Comparison of ENCODE assay signal across 24 mouse cellular contexts in the genomic region with DNA sequence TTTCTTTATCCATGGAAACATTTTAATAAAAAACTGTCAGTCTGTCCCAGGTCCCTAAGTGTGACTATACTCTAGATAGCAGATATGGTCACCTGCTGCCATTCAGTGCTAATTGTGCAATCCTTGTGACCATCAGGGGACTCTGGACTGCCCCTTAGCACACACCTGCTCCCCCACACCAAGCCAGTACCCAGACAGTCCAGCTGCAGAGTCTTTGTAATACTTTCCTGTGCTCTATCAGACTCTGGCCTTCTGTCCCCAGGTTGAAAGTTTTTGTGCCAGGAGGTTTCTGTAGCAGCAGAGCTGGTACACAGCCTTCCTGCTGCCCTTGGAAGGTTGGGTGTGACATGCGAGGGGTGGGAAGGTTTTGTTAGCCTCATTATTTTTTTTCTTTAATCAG.
DNase-seq lines count a peak whose midpoint lies in the region; ATAC-seq and TF ChIP-seq lines count a peak whose summit lies in the region.
"Had no signal": no experiment of that assay in that cellular context is flagged by ENCODE, and none has a peak within 500 bp of the region (broad histone marks: within the 10 kb centered on the region; RNA-seq: fewer than 3 reads in every experiment).

No protein-coding gene starts in this region.

- H3K9me3 ChIP-seq in lung, postnatal 0 days (ENCODE audit: low read length), result no peaks in the 10 kb centered on the region
- no peaks in the 10 kb centered on the region for H3K9me3 ChIP-seq in liver, embryonic 15.5 days (replicated peaks)
- H3K9me3 ChIP-seq in stomach, postnatal 0 days (ENCODE audit: control insufficient read depth, low read length), result no peaks in the 10 kb centered on the region
- H3K9me3 ChIP-seq: embryonic facial prominence, embryonic 13.5 days; heart, embryonic 13.5 days; limb, embryonic 13.5 days; lung, embryonic 15.5 days; neural tube, embryonic 13.5 days had no signal

- H3K27ac ChIP-seq in heart, adult 2 months, result peak overlapping the region; percentile 31; the same call in 1 of the 2 replicates
- H3K27ac ChIP-seq in lung, postnatal 0 days (ENCODE audit: low read length), result no peak overlapping the region; the same call in 1 of the 2 replicates
- H3K27ac ChIP-seq in liver, embryonic 15.5 days (replicated peaks), result no peak overlapping the region
- no peak overlapping the region for H3K27ac ChIP-seq in stomach, postnatal 0 days (replicated peaks)
- H3K27ac ChIP-seq: embryonic facial prominence, embryonic 13.5 days; heart, embryonic 13.5 days; hindbrain, embryonic 14.5 days; limb, embryonic 13.5 days; lung, embryonic 15.5 days; macrophage; neural tube, embryonic 13.5 days had no signal

- H3K4me3 ChIP-seq in heart, adult 2 months, result no peak overlapping the region
- H3K4me3 ChIP-seq in lung, postnatal 0 days (ENCODE audit: low read depth, low read length), result no peak overlapping the region
- H3K4me3 ChIP-seq in liver, embryonic 15.5 days (replicated peaks), result no peak overlapping the region
- no peak overlapping the region for H3K4me3 ChIP-seq in stomach, postnatal 0 days (ENCODE audit: low read depth, low read length)
- H3K4me3 ChIP-seq: embryonic facial prominence, embryonic 13.5 days; heart, embryonic 13.5 days; limb, embryonic 13.5 days; lung, embryonic 15.5 days; myocyte; neural tube, embryonic 13.5 days had no signal

- no peak for TF ChIP-seq POLR2A in heart, adult 2 months (IDR thresholded peaks at IDR 0.05; ENCODE audit: insufficient read depth, low read depth, low read length)

- ATAC-seq in lung, postnatal 0 days, result peak; percentile 20; the same call in 1 of the 2 replicates
- peak; percentile 78 for ATAC-seq in liver, embryonic 15.5 days (ENCODE audit: insufficient read depth)
- 0 out of 2 replicates have a peak, but pooled peaks have one; percentile 45 for ATAC-seq in stomach, postnatal 0 days (ENCODE audit: low FRiP score, low TSS enrichment)
- ATAC-seq: activated CD4-positive, CD25-positive, alpha-beta regulatory T cell, adult 4 months; forebrain, embryonic 14.5 days; midbrain, embryonic 16.5 days had no signal

- H3K27me3 ChIP-seq in heart, adult 2 months (ENCODE audit: control insufficient read depth, insufficient read depth, low read length), result no peaks in the 10 kb centered on the region
- H3K27me3 ChIP-seq in lung, postnatal 0 days (replicated peaks; ENCODE audit: insufficient read depth, low read length), result no peaks in the 10 kb centered on the region
- H3K27me3 ChIP-seq in liver, embryonic 15.5 days, result no peaks in the 10 kb centered on the region
- no peaks in the 10 kb centered on the region for H3K27me3 ChIP-seq in stomach, postnatal 0 days (ENCODE audit: control insufficient read depth, insufficient read depth, low read length)
- H3K27me3 ChIP-seq: embryonic facial prominence, embryonic 13.5 days; heart, embryonic 13.5 days; lung, embryonic 15.5 days; neural tube, embryonic 13.5 days had no signal

- no peak overlapping the region for H3K9ac ChIP-seq in heart, adult 2 months (ENCODE audit: low read depth, low read length)
- no peak overlapping the region for H3K9ac ChIP-seq in lung, postnatal 0 days (replicated peaks; ENCODE audit: low read depth)
- H3K9ac ChIP-seq in liver, embryonic 15.5 days, result no peak overlapping the region
- H3K9ac ChIP-seq in stomach, postnatal 0 days (ENCODE audit: low read length), result no peak overlapping the region
- H3K9ac ChIP-seq: embryonic facial prominence, embryonic 13.5 days; heart, embryonic 13.5 days; hindbrain, embryonic 14.5 days; limb, embryonic 13.5 days; lung, embryonic 15.5 days; neural tube, embryonic 13.5 days had no signal

- no peaks in the 10 kb centered on the region for H3K79me2 ChIP-seq in heart, adult 2 months (replicated peaks; ENCODE audit: control insufficient read depth, insufficient read depth, low read length)

- intact Hi-C loops in heart, adult 2 months (cut with DNase I), result no loop called here
- intact Hi-C loops in heart, postnatal 10 days (cut with DNase I), result no loop called here

- H3K4me1 ChIP-seq in heart, adult 2 months (ENCODE audit: control insufficient read depth, insufficient read depth, low read length), result peaks cover 2% of the 10 kb centered on the region
- H3K4me1 ChIP-seq in lung, postnatal 0 days (ENCODE audit: insufficient read depth, low read depth, low read length), result no peaks in the 10 kb centered on the region
- no peaks in the 10 kb centered on the region for H3K4me1 ChIP-seq in liver, embryonic 15.5 days (replicated peaks)
- no peaks in the 10 kb centered on the region for H3K4me1 ChIP-seq in stomach, postnatal 0 days (replicated peaks; ENCODE audit: control insufficient read depth, insufficient read depth)
- H3K4me1 ChIP-seq: embryonic facial prominence, embryonic 13.5 days had no signal

- TF ChIP-seq CTCF in heart, adult 2 months (IDR thresholded peaks at IDR 0.05), result no peak
- TF ChIP-seq CTCF in lung, postnatal 0 days (IDR thresholded peaks at IDR 0.05), result no peak
- no peak for TF ChIP-seq CTCF in stomach, postnatal 0 days (IDR thresholded peaks at IDR 0.05; ENCODE audit: low read depth)

- no peaks in the 10 kb centered on the region for H3K36me3 ChIP-seq in heart, adult 2 months (ENCODE audit: control insufficient read depth, insufficient read depth, low read length)
- no peaks in the 10 kb centered on the region for H3K36me3 ChIP-seq in lung, postnatal 0 days (ENCODE audit: insufficient read depth, low read length)
- no peaks in the 10 kb centered on the region for H3K36me3 ChIP-seq in liver, embryonic 15.5 days (replicated peaks)
- H3K36me3 ChIP-seq in stomach, postnatal 0 days (ENCODE audit: control insufficient read depth, insufficient read depth, low read length), result no peaks in the 10 kb centered on the region
- H3K36me3 ChIP-seq: embryonic facial prominence, embryonic 13.5 days; heart, embryonic 13.5 days; limb, embryonic 13.5 days; lung, embryonic 15.5 days; neural tube, embryonic 13.5 days had no signal

- WGBS in heart, adult 2 months, result 60% methylated on average over 1 of the region's 1 CpGs
- WGBS in lung, postnatal 0 days, result 67% methylated on average over 1 of the region's 1 CpGs
- 44% methylated on average over 1 of the region's 1 CpGs for WGBS in liver, embryonic 15.5 days (ENCODE audit: insufficient replicate concordance)
- WGBS in stomach, postnatal 0 days, result 60% methylated on average over 1 of the region's 1 CpGs

- TF ChIP-seq EP300 in heart, adult 2 months (IDR thresholded peaks at IDR 0.05; ENCODE audit: insufficient read depth, low read depth, low read length), result no peak
- no peak for TF ChIP-seq EP300 in lung, postnatal 0 days (IDR thresholded peaks at IDR 0.05)
- TF ChIP-seq EP300 in stomach, postnatal 0 days (optimal IDR thresholded peaks at IDR 0.05), result no peak

- no peak for DNase-seq in heart, adult 2 months
- no peak for DNase-seq in heart, postnatal 10 days
- peak; percentile 19 for DNase-seq in lung, postnatal 0 days (ENCODE audit: low spot score)
- DNase-seq in lung, postnatal 14 days, result no peak
- no peak for DNase-seq in stomach, postnatal 0 days (ENCODE audit: low spot score)
- no peak for DNase-seq in cerebellum, postnatal 14 days
- DNase-seq: adrenal gland, adult 8-10 months; cerebellum, adult 11-12 months; cerebellum, postnatal 10 days; layer of hippocampus, adult 9-11 months; retina, postnatal 1 day; right cerebral cortex, postnatal 25 days had no signal

- H3K4me2 ChIP-seq in lung, postnatal 0 days (replicated peaks; ENCODE audit: low read depth, low read length), result no peak overlapping the region
- no peak overlapping the region for H3K4me2 ChIP-seq in liver, embryonic 15.5 days
- H3K4me2 ChIP-seq in stomach, postnatal 0 days (replicated peaks; ENCODE audit: low read depth), result no peak overlapping the region
- H3K4me2 ChIP-seq: embryonic facial prominence, embryonic 13.5 days; heart, embryonic 13.5 days; hindbrain, embryonic 14.5 days; limb, embryonic 13.5 days; lung, embryonic 15.5 days; neural tube, embryonic 13.5 days had no signal

Comparison
In these comparisons a context has a peak if more than half of its experiments do, and no peak if none do; other contexts are left out.
1. ATAC-seq: peak in every context shown above with its lines; median percentile 78 in liver, embryonic 15.5 days; 45 in stomach, postnatal 0 days; 20 in lung, postnatal 0 days.